Mouse (Mus musculus): ENCODE results near the gene Socs1.

DNA sequence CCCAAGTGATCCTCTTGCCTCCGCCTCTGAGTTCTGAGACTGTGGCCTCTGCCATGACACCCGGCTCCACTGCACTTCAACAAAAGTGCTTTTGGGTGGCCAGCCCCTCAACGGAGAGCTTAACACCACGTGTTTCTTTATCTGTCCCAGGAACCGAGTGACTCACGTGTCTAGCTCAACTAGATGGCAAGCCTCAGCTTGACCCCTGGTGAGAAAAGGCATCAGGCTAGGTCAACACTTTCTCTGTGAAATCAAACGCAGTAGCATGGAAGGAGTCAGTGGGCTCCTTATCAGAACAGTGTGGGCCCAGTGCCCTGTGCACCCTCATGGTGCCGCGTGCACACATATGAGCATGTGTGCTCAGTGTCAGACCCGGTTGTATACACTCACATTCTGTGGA is 49.0 kb downstream of the Socs1 start:
- TF ChIP-seq CTCF (IDR thresholded peaks at IDR 0.05; ENCODE audit: low read depth), result no peak
- no peak for TF ChIP-seq EP300 (IDR thresholded peaks at IDR 0.05; ENCODE audit: low read depth)

Measured in liver, postnatal 0 days (tissue).